Mouse (Mus musculus): ENCODE measurements at regions not wholly inside any gene's neighbourhood (a gene's known extent, or its start where the extent isn't known, plus 50 kb on each side); places are given as distances from the start of the nearest gene placed in this dataset.

DNA sequence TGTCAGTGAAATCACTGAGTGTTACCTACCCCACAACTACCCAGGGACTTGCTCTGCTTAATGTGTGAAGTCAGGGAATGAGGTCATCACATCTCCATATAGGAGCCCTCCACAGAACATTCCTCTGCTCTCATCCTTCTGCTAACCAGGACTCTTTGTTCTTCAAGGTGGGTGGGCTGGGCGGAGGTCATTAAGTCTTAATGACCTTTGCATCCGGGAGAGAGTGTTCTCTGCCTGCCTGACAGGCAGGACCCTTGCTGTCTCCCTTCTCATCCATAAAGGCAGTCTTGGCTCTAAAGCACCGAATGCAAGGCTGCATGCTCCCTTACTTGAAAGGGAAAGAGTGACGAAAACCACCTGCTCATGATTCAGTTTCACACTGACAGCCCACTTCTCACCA is 1051.4 kb downstream of the Slc22a22 start:
- DNase-seq: no peak

DNA sequence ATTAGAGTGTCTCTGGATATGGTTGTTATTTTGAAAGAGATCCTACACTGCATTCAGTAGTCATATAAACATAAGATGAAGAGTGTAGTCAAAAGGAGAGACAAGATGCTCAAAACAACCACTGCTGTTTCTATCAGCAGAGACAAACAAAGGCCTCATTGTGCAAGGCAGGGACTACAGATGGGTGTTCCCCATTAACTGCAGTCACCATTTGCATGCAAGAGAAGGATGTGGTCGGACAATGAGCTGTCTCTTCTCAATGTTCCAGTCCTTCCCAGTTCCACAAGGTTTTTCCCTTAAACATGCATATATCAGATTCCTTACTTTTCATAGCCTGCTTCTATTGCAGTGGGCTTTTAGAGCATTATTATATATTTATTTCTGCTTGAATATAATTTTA is 1056.7 kb downstream of the Slc22a22 start:
- no peak for DNase-seq

DNA sequence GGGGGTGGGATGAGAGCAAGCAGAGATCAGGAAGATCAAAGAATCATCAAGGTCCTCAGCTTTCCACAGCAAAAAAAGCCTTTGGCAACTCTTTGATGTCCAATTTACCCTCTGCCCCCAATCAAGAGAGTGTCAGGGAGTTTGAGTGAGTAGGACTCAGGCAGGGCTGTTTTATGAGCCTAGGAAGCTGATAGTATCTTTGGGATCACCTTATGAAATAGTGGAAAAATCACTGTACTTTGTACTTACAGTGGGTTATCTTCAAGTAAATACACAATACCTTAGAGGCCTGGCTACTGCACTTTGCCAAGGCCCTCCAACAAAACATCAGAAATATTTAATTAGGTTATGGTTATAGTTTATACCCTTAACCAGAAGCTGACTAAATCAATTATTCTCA is 1085.4 kb downstream of the Slc22a22 start:
- no peak for DNase-seq

DNA sequence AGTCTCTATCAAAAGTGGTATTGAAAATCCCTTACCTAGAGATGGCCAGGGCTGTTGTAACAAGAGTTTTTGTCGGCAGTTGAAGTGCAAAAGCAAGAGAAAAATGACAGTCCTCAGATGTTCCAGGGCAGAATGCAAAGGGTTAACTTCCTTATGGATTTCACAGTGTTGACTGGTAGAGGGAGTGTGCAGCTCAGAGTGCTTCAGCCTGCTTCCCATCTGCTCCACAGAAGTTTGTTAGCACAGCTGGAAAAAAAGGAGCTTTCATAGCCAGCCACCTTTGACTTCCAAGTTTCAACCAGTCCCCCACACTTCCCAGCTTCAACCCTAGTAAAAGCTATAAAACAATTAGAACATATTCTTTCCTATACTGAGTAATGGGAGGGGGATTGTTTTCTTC is 1098.9 kb downstream of the Slc22a22 start:
- DNase-seq: no peak

DNA sequence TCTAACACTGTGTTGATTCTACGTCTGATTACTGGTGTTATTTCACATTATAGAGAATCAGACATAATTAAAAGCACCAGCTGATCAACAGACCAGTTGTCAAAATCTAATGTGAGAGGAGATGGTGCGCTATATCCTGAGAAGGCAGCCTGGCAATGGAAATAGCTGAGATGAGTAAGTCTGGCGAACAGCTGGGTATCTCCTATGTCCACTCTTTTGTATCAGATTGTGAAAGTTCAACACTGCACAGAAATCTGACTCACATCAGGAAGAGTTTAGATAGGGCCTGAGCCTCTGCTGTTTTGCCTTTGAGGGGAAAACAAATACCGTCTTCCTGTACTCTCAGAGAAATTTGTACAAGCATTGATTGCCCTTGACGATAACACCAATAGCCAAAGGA is 1126.5 kb downstream of the Slc22a22 start:
- DNase-seq: no peak

DNA sequence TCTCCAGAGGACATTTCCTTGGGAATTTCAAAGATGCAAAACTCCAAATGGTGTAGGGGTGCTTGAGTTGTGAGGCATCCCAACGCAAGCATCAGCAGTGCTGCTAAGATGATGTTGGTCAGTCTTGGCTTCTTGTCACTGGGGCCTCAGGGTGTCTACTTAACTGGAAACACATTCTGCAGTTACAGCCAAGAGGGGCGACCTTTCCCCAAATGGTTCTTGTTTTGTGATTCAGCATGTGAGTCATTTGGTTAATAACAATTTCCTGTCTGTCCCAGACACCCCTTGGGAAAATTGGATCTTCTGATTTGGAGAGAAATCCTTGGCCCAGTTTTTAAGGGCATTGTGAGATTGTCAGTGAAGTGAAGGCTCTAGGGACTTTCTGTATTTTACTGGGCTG is 1131.3 kb downstream of the Slc22a22 start:
- DNase-seq: no peak

DNA sequence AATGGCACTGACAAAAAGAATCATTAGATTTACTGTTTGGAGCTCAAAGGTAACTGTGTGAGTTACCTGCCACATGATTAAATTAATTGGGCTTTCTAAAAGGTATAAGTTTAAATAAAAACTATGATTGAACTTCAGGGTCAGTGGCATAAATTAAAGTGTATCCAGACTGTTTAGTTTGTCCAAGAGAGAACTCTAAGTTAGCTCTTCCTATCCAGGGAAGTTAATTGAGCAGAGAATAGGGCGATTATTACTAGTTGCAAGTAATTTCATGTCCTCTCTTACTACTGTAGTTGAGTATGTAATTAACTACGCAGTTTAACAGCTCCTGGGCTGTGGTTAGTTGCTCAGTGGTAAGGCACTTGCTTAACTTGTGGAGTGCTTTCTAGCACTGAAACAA is 1132.5 kb downstream of the Slc22a22 start:
- no peak for DNase-seq

DNA sequence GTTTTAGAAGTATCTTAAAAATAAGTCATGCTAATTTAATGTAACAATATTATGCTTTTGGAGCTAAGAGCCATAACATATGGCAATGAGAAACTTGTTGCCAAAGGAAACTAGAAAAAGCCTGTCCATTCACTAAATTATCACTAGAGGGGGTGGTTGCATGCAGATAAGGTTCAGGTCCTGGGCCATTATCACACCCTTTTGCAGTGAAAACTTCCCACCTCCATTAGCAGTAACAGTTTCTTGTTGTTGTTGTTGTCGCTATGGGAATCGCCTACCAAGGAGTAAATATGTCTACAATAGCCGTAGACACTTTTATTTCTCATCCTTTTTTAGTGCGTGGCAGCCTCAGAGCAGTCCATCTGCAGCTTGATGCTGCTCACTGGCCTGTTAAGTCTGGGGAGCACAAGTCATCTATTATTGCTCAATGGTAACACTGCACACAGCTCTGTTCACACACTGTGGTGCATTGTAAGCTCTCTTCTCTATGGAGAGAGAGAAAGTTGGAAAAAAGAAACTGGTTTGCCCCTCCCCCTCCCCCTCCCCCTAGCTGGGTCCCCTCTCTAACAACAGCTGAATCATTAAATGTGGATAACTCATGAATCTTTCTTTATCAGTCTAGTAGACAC is 1133.0 kb downstream of the Slc22a22 start:
- no peak for DNase-seq

DNA sequence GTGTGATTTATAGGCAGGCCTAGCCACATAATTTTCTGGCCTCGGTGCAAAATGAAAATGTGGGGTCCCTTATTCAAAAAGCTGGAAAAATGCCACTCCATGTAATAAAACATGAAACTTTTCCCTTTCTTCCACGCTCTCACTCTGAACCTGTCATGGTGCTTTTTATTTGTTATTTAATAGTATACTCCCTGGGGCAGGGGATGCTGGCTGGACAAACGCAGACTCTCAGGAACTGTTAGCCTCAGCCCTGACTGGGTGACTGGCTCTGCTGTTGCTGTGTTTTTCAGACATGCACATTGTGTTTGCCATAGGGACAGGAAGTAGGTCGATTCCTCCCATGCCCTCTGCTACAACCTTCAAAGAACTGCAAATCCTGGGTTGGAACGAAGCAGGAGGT is 1139.5 kb downstream of the Slc22a22 start:
- no peak for DNase-seq

DNA sequence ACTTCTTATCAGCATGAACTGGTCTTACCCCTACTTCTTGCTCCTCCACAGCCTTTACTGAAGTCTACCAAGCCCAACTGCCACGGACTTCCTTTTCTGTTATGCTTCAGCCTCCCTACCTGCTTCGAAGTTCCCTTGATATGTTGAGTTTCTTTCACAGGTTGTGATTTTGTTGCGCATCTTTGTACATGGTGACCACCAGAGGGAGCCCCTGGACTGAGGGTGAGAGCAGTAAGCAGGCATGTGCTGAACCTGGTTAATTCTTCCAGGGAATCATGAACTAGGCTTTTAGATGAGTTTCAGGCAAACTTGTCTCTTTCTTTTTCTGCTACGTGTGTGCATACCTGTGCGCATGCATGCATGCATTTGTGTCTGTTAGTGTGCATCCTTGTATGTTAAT is 1141.0 kb downstream of the Slc22a22 start:
- peak in 1 of 2 experiments; percentile 1 for DNase-seq

DNA sequence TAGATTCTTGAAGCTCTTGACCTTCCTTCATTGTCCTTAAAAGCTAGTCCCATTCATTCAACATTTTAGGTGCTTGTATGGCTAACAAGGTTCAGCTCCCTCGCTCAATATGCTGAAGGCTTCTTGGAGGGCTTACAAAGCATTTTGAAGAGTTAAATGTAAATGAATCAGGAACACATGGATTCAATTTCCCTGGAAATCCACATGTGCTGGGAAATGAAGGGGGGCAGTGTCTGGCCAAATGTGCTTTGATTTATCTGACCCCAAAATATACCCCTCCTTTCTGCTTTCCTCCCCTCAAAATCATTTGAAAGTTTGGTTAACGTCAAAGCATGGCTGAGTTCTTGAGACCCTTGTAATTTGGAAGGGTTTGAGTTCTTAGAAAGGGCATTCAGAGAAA is 1142.4 kb downstream of the Slc22a22 start:
- no peak for DNase-seq

DNA sequence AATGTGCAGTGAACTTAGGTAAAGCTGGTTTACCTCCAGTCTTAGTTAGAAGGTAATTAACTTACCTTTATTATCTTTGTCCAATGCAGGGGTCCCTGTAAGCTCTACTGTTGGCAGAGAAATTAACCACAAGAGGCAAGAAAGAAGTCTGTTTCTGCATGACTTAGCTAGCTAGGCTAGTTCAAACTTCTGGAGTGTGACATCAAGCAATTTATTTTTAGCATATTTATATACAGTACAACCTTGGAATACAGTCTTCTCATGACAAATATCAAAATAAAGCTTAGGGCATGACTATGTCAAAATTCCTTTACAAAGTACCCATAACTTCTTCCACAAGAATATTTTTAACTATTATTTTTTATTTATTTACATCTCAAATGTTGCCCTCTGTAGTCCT is 1156.9 kb downstream of the Slc22a22 start:
- DNase-seq: no peak

DNA sequence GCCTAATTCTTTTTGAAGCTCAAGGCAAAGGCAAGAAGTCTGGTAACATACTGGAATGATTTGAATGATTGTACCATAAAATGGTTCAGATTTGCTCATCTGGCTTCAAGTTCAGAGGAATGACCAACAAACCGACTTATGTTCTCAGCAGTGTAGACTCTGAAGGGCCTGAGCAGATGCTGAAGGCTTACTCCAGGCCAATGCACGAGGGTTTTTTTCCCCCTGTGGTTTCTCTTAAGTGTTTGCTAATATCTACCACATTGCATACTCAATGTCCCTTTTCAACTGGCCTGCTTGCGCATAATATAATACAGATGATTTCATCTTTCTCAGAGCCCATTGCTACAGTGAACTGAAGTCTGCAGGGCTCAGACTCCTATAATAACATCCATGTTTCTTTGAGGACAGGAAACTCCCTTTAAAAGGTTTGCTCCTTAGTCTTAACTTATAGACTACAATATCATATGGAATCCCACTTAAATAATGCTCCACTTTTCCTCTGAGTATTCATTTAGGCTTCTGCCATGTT is 1182.5 kb downstream of the Slc22a22 start:
- DNase-seq: no peak

DNA sequence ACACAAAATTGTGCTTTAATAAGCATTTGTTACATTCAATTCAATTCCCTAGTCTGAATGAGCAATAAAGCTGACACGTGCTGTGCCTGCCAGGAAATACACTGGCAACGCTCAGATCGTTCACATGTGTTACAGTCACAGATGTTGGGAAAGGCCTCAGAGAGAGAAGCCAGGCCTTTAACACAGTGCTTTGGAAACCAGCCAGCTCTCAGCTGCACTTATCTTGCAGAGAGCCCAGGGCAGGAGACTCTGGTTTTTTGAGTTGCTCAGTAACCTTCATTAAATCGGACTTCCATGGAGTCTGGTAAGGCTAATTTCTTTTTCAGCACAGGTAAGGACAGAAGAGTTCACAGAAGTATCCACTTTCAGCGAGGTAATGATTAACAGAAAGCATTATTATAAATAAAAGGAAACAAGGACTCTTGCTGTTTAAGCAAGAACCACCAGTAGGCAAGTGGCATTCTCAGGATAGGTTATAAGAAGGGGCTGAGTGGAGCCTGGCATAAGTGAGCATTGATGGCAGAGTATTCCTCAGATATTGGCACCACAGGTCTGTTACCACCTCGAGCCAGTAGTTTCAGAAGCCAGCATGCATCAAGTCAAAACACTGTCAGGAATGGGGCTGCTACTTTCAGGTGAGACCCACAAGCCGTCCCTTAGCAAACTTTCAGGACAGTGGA is 1198.7 kb downstream of the Slc22a22 start:
- no peak for DNase-seq

DNA sequence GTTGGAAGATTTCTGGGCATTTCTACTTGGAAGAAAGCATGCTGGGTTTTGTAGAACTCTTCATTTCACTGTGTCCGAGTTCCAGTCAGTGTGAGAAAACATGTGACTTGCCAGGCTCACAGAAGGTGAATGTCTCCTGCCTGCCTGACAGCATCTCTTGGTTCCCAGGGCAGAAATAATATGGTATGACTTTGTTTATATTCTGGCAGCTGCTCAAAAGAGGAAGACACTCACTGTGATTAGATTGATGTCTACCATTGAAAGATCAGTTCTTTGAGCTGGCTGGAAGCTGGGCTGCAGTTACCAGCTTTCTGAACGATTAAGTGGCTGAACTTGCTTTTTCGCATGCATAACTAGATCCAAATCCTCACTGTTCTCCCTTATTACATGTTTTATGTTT is 1199.4 kb downstream of the Slc22a22 start:
- DNase-seq: no peak

DNA sequence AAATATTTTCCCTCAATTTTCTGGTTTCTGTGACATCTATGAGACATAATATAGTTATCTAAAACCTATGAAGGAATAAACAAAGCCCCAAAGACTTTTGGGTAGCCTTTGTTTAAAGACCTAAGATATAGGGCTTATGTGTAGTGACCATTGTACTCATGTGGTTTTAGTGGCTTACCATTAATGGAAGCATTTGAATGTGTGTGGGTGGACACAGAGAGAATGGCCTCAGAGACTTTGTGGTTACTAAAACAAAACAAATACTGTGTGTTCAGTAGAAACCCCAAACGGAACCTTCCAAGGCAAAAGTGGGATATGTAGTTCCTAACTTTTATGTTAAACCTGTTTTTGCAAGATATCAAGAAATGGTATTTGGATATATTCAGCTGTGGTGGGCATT is 1228.7 kb downstream of the Slc22a22 start:
- DNase-seq: no peak

DNA sequence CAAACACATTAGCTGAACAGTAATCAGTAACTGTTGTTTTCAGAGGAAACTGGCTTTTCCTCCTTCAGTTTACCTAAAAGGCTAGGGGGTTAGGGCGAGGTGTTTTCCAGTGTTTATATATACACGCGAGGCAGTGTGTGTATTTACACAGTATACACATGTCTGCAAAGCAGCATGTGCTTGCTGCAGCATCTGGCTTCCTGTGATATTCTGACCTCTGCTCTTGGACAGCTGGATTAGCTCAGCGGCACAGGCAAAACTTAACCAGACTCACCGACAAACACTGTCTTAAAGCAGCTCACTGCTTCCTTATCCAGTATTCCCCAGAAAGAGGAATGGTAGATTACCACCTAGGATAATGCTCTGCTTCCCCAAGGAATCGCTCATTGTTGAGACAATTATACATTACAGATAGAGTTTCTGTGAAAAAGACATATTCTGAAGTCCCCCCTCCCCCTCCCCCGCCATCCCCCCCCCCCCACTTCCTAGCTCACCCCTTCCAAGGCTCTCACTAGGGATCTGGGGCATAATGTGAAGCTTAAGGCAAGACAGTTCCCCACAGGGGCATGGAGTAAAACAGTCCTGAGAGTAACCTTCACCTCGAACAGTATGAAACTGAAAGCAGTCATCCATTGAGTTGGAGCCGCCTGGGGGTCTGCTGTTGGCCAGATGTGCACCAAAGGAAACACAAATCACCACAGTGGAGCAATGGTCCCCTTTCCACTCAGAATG is 1233.3 kb downstream of the Slc22a22 start:
- DNase-seq: no peak

DNA sequence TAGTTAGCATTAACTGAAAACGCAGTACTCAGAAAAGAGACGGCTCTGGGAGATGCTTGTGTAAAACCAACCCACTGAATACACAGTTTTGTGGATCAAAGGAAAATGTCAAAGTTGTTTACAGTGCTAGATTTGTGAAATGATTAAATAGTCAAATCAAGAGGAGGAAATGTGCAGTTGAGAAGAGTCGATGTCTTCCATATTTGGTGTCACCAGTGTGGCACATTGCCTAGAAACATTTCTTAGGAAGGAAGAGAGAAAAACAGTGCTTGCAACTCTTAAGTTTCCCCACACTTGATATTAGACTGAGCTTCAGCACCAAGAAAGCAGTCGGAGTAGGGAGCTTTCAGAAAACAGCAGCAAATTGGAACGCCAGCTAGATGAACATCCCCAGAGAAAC is 1274.9 kb downstream of the Slc22a22 start:
- no peak for DNase-seq

DNA sequence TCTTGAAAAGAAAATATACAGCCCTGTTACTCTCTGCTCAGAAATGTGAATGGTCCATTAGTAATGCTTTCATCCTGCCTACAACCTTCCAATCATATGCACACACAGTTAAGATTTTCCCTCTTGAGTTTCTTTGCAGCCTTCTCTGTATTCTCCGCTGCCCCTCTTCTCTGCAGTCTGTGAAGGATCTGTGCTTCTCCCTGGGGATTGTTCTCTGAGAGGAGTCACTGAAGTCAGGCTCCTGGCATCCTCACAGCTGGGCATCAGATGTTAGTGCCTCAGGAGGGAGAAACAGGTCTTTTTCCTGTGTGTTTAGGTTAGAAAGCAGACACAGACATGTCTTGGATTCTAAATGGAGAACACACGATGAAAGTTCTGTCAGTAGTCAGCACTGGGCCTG is 1278.1 kb downstream of the Slc22a22 start:
- no peak for DNase-seq

DNA sequence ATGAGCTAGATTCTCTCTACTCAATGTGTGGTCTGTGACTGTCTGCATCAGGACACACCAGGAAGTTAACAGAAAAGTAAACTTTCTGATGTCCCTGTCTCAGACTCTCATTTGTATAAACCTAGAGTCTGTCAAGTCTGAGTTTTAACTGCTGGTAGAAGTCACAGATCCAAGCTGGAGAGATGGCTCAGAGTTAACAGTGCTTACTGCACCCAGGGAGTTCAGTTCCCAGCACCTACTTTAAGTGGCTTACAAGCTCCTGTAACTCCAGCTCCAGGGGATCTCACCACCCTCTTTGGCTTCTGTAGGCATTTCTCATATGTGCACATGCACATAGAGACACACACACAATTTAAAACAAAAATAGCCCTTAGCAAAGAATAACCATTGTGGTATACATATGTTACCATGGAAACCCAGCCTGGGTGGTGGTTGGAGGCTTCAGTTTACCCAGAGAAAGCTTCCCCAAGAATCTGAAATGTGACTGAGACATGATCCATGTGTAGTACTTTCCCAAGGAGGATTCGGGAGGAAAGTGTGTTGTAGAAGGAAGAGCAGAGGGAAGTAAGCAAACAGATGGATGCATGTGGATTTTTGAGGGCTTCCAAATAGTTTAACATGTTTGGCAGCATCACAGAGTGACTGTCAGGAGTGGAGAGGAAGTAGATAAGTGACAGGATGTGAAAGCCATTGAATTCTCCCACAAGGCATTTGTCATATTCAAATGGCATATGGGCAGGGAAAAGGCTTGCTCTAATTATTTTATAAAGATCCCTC is 1279.8 kb downstream of the Slc22a22 start:
- no peak for DNase-seq

DNA sequence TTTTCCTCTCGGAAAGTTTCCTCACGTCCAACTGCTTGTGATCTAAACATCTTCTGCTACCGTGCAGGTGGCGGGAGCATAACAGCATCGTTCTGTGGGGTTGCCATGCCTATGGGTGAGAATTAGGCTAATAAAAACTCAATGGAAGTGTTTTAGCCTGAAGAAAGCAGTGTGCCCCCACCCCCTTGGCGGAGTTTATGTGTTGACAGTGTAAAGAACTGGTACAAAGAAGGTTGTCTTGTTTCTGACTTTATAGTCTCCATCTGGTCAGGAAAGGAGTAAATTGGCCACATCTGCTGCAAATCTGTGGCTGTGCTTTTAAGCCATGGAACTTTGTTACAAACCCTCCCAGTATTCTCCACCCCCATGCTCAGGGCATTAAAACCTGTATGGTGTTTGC is 1311.2 kb downstream of the Slc22a22 start:
- DNase-seq: no peak

DNA sequence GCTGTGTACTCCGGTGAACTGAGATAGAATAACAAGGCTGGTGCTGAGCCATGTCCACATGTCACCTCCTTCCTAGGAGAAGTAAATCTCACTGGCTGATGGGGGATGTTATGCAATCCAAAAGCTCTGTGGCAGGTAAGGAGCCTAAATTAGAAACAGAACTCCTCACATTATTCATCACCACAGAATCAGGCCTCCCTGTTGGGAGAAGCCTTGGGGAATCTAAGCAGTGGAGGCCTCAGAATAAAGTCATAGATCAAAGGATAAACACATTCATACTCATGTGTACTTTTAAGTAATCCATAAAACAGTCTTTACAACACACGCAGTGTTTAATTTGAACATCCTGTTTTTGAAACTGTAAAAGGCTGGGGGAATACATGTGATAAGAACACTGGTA is 1318.7 kb downstream of the Slc22a22 start:
- DNase-seq: no peak

DNA sequence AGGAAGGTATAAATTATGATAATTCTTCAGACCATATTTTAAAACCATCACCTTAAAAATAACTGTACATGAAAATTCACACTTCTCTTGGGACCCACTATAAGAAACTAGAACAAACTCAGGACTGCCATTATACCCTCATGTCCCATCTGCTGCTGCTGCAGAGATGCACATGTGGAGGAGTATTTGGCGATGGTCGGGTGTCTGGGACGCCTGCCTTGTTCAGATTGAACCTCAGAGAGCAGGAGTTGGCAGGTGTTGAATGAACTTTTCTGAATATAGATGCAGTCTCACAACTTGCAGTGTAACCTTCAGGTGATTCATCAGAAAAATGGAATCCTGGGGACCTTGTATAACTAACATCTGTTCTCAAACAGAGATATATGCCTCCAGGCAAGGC is 1338.0 kb downstream of the Slc22a22 start:
- no peak for DNase-seq

All from B cell, adult 2 months (primary cell).